ENCODE assay signal across 13 mouse cellular contexts in the genomic region with DNA sequence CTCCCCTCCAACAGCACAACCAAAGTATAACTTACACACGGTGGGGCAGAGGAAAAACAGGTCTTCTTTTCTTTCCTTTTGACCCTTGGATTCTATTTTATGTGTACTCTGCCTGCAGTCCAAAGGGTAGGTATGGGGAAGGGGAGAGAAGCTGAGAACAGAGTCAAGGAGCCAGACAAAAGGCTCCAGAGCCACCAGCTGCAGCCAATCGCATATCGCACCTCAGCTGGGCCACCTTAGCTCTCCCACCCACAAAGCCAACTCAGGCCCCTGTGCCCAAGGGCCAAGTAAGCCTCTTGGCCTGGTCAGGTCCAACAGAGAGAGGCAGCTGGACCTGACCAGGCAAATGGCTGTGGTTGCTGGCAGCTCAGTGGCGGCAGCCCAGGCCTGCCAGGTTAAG. TPM values are rescaled to one million over a fixed set of nuclear protein-coding genes. Genes with fewer than 3 reads are reported as not detected.
DNase-seq lines count a peak whose midpoint lies in the region; ATAC-seq lines count a peak whose summit lies in the region.
"Had no signal": no experiment of that assay in that cellular context is flagged by ENCODE, and none has a peak within 500 bp of the region (broad histone marks: within the 10 kb centered on the region; RNA-seq: fewer than 3 reads in every experiment).

No protein-coding gene starts in this region.

- no peak overlapping the region for H3K4me2 ChIP-seq in liver, embryonic 12.5 days
- H3K4me2 ChIP-seq in embryonic facial prominence, embryonic 14.5 days (ENCODE audit: low read depth, low read length), result peak overlapping the region; percentile 14
- 0 out of 2 replicates have a peak overlapping the region, but pooled peaks have one; percentile 2 for H3K4me2 ChIP-seq in limb, embryonic 15.5 days

- no peak overlapping the region for H3K4me3 ChIP-seq in liver, embryonic 12.5 days
- no peak overlapping the region for H3K4me3 ChIP-seq in embryonic facial prominence, embryonic 14.5 days (ENCODE audit: low read depth, low read length)
- H3K4me3 ChIP-seq in limb, embryonic 15.5 days, result no peak overlapping the region
- H3K4me3 ChIP-seq: megakaryocyte, embryonic 14.5 days had no signal

- no peaks in the 10 kb centered on the region for H3K27me3 ChIP-seq in liver, embryonic 12.5 days (replicated peaks)
- no peaks in the 10 kb centered on the region for H3K27me3 ChIP-seq in embryonic facial prominence, embryonic 14.5 days (replicated peaks; ENCODE audit: control insufficient read depth, insufficient read depth, low read length)
- no peaks in the 10 kb centered on the region for H3K27me3 ChIP-seq in limb, embryonic 15.5 days
- H3K27me3 ChIP-seq: megakaryocyte, embryonic 14.5 days had no signal

- peaks cover 20% of the 10 kb centered on the region for H3K4me1 ChIP-seq in liver, embryonic 12.5 days
- no peaks in the 10 kb centered on the region for H3K4me1 ChIP-seq in embryonic facial prominence, embryonic 14.5 days (ENCODE audit: control insufficient read depth, insufficient read depth, low read length)
- peaks cover 10% of the 10 kb centered on the region for H3K4me1 ChIP-seq in limb, embryonic 15.5 days
- H3K4me1 ChIP-seq: megakaryocyte, embryonic 14.5 days had no signal

- peak overlapping the region; percentile 20; the same call in 1 of the 2 replicates for H3K27ac ChIP-seq in liver, embryonic 12.5 days
- peak overlapping the region; percentile 70 for H3K27ac ChIP-seq in embryonic facial prominence, embryonic 14.5 days (replicated peaks; ENCODE audit: low read depth, low read length)
- H3K27ac ChIP-seq in limb, embryonic 15.5 days, result peak overlapping the region; percentile 8; the same call in 1 of the 2 replicates

- no peak overlapping the region for H3K9ac ChIP-seq in liver, embryonic 12.5 days
- H3K9ac ChIP-seq in embryonic facial prominence, embryonic 14.5 days (ENCODE audit: low read depth, low read length), result no peak overlapping the region
- no peak overlapping the region for H3K9ac ChIP-seq in limb, embryonic 15.5 days

- WGBS in liver, embryonic 12.5 days (ENCODE audit: insufficient replicate concordance), result 73% methylated on average over 4 of the region's 4 CpGs
- 31% methylated on average over 4 of the region's 4 CpGs for WGBS in embryonic facial prominence, embryonic 14.5 days
- 45% methylated on average over 4 of the region's 4 CpGs for WGBS in limb, embryonic 15.5 days

- DNase-seq in liver (no peak), ZHBTc4 (ENCODE audit: low read depth, low spot score) (peak; percentile 37)
- DNase-seq in embryonic facial prominence, embryonic 14.5 days (ENCODE audit: low spot score), result no peak
- DNase-seq in adrenal gland, postnatal 10 days, result no peak
- DNase-seq: cerebellum, postnatal 25 days; gastrocnemius, postnatal 36 days; heart, postnatal 4 days; layer of hippocampus, adult 9-11 months had no signal

- no peaks in the 10 kb centered on the region for H3K9me3 ChIP-seq in liver, embryonic 12.5 days (replicated peaks)
- H3K9me3 ChIP-seq in embryonic facial prominence, embryonic 14.5 days (ENCODE audit: control insufficient read depth, low read length), result no peaks in the 10 kb centered on the region
- no peaks in the 10 kb centered on the region for H3K9me3 ChIP-seq in limb, embryonic 15.5 days
- H3K9me3 ChIP-seq: G1E had no signal

- ATAC-seq in liver, embryonic 12.5 days, result no peak; the same call in 1 of the 2 replicates
- peak; percentile 4; the same call in 1 of the 2 replicates for ATAC-seq in embryonic facial prominence, embryonic 14.5 days (ENCODE audit: low read depth)
- ATAC-seq in limb, embryonic 15.5 days (ENCODE audit: insufficient number of reproducible peaks, low FRiP score, low TSS enrichment, low read depth), result no peak
- ATAC-seq in CD4-positive, CD25-positive, alpha-beta regulatory T cell, adult 4 months, result no peak

- peaks cover 26% of the 10 kb centered on the region for H3K36me3 ChIP-seq in liver, embryonic 12.5 days
- peaks cover 17% of the 10 kb centered on the region for H3K36me3 ChIP-seq in embryonic facial prominence, embryonic 14.5 days (ENCODE audit: control insufficient read depth, insufficient read depth, low read length)
- peaks cover 8% of the 10 kb centered on the region for H3K36me3 ChIP-seq in limb, embryonic 15.5 days

RNA-seq across cellular contexts. Expression of gene Vangl1, which starts 52.0 kb away (rescaled TPM):
- 70.5 and 76.3 TPM in 2 replicates for polyA plus RNA-seq in liver, embryonic 12.5 days (2016; fragmentation: Nextera tagmentation; extraction: Ambion mirVana)
- 20.8 and 26.6 TPM in 2 replicates for polyA plus RNA-seq in embryonic facial prominence, embryonic 14.5 days (2014; fragmentation: Nextera tagmentation; extraction: Ambion mirVana)
- 21.1 and 22.8 TPM in 2 replicates for polyA plus RNA-seq in limb, embryonic 15.5 days (2015; fragmentation: Nextera tagmentation; extraction: Ambion mirVana)
- under 1 TPM; 0.08 to 0.47 TPM for polyA plus RNA-seq in CD4-positive, CD25-positive, alpha-beta regulatory T cell, adult 4 months (2017; shearing (Covaris generic))
- 10 to 100 TPM; 26.9 to 27.9 TPM for total RNA-seq in adrenal gland, postnatal 10 days (2021)

Comparison
In these comparisons a context has a peak if more than half of its experiments do, and no peak if none do; other contexts are left out.
1. H3K27ac ChIP-seq: peak in every context shown above with its lines; median percentile 70 in embryonic facial prominence, embryonic 14.5 days; 20 in liver, embryonic 12.5 days; 8 in limb, embryonic 15.5 days.
2. RNA of gene Vangl1, which starts 52.0 kb away (polyA plus RNA-seq): 70.5 to 76.3 TPM in liver, embryonic 12.5 days, 21.1 to 22.8 TPM in limb, embryonic 15.5 days and 20.8 to 26.6 TPM in embryonic facial prominence, embryonic 14.5 days; 0.08 to 0.47 TPM in CD4-positive, CD25-positive, alpha-beta regulatory T cell, adult 4 months; every median in the first group is over 10 times any median in the second.